Mouse (Mus musculus): Measurements from ENCODE around the gene Rasal1.

- TF ChIP-seq POLR2A (IDR thresholded peaks at IDR 0.05; ENCODE audit: control insufficient read depth, low read depth, low read length) (no peak), CTCF (IDR thresholded peaks at IDR 0.05; ENCODE audit: control insufficient read depth, insufficient read depth, insufficient replicate concordance, low read depth, low read length) (no peak)
Measured at GRCm38 (mm10) chr5:120634860-120635259, 13.8 kb upstream of the Rasal1 start.
